Mouse (Mus musculus) CH12.LX (cell line): ENCODE measurements at regions not wholly inside any gene's neighbourhood (a gene's known extent, or its start where the extent isn't known, plus 50 kb on each side); places are given as distances from the start of the nearest gene placed in this dataset.

Experiments used
- DNase-seq: peaks from one replicate; pipeline ENCODE4 v3.0.0-alpha.2; 2013; ENCODE audit errors: extremely low read depth
- H3K27ac ChIP-seq: 2 replicates; pipeline ENCODE4 v1.5.1; 2012; ENCODE audit warnings: low read depth, mild to moderate bottlenecking, control low read depth, moderate library complexity; ENCODE audit not compliant: insufficient read depth
- H3K27me3 ChIP-seq: replicated peaks from 2 replicates; pipeline ENCODE3; 2012; ENCODE audit warnings: inconsistent platforms
- H3K36me3 ChIP-seq, 2 experiments: replicated peaks in 1 of 2; 2 replicates each; pipeline versions ENCODE3 to v1.6.1; 2012; ENCODE audit warnings: inconsistent platforms in 1 of 2, low read length in 1 of 2, mild to moderate bottlenecking in 1 of 2, mixed read lengths in 1 of 2, moderate library complexity in 1 of 2; ENCODE audit not compliant: control insufficient read depth in 1 of 2, insufficient read depth in 1 of 2
- H3K4me1 ChIP-seq, 2 experiments: 2 replicates each; pipeline ENCODE4 v1.6.1; 2012; ENCODE audit warnings: inconsistent platforms in 1 of 2, moderate library complexity in 1 of 2; ENCODE audit not compliant: insufficient read depth in 2 of 2, control insufficient read depth in 1 of 2
- H3K4me2 ChIP-seq: 2 replicates; pipeline ENCODE4 v1.6.1; 2012; ENCODE audit warnings: low read depth, mild to moderate bottlenecking, control low read depth; ENCODE audit not compliant: poor library complexity, insufficient read depth, severe bottlenecking
- H3K4me3 ChIP-seq, 3 experiments: fragments of 150-350 bp in 1 of 3; sonication (generic) in 1 of 3; replicated peaks in 1 of 3; 2 replicates each; pipeline versions ENCODE3 to v1.5.1; 2011 to 2012; ENCODE audit warnings: low read depth in 2 of 3, low read length in 2 of 3, mild to moderate bottlenecking in 2 of 3, moderate library complexity in 2 of 3, control low read depth in 1 of 3, improper control_type of control experiment in 1 of 3, inconsistent platforms in 1 of 3, mixed read lengths in 1 of 3; ENCODE audit not compliant: poor library complexity in 1 of 3
- H3K79me2 ChIP-seq: replicated peaks from 2 replicates; pipeline ENCODE4 v1.6.1; 2012; ENCODE audit warnings: mild to moderate bottlenecking, moderate library complexity; ENCODE audit not compliant: control insufficient read depth, poor library complexity, insufficient read depth, severe bottlenecking; ENCODE audit errors: extremely low read depth
- H3K9ac ChIP-seq: 2 replicates; pipeline ENCODE4 v1.6.1; 2012; ENCODE audit warnings: low read depth, mild to moderate bottlenecking, control low read depth, moderate library complexity; ENCODE audit not compliant: insufficient read depth
- H3K9me3 ChIP-seq: replicated peaks from 2 replicates; pipeline ENCODE3; 2012; ENCODE audit warnings: low read length, inconsistent platforms, mixed read lengths
- BHLHE40 ChIP-seq: IDR thresholded peaks from 2 replicates; pipeline ENCODE4 v1.6.1; 2011; ENCODE audit warnings: mild to moderate bottlenecking, low read depth, low read length, improper control_type of control experiment
- CTCF ChIP-seq, 2 experiments: IDR thresholded peaks in 1 of 2; conservative IDR thresholded peaks in 1 of 2; 2 replicates each; pipeline ENCODE4 v1.5.1; 2011 to 2012; ENCODE audit warnings: low read depth in 2 of 2, low read length in 2 of 2, improper control_type of control experiment in 1 of 2, inconsistent platforms in 1 of 2, mild to moderate bottlenecking in 1 of 2, moderate library complexity in 1 of 2
- ELF1 ChIP-seq: IDR thresholded peaks from 2 replicates; pipeline ENCODE4 v1.6.1; 2014; ENCODE audit warnings: low read depth, mild to moderate bottlenecking, inconsistent platforms, low read length, improper control_type of control experiment
- EP300 ChIP-seq: IDR thresholded peaks from 2 replicates; pipeline ENCODE4 v1.6.1; 2011; ENCODE audit warnings: low read length, improper control_type of control experiment
- ETS1 ChIP-seq: conservative IDR thresholded peaks from 2 replicates; pipeline ENCODE4 v1.6.1; 2012; ENCODE audit warnings: low read depth, mild to moderate bottlenecking, inconsistent platforms, low read length, improper control_type of control experiment, moderate library complexity
- HCFC1 ChIP-seq: IDR thresholded peaks from 2 replicates; pipeline ENCODE4 v1.6.1; 2012; ENCODE audit warnings: low read depth, mild to moderate bottlenecking, inconsistent platforms, low read length, improper control_type of control experiment
- IRF4 ChIP-seq: IDR thresholded peaks from 2 replicates; pipeline ENCODE4 v1.6.1; 2014; ENCODE audit warnings: low read depth, mild to moderate bottlenecking, inconsistent platforms, low read length, improper control_type of control experiment
- JUN ChIP-seq: IDR thresholded peaks from 2 replicates; pipeline ENCODE4 v1.6.1; 2011; ENCODE audit warnings: low read depth, mild to moderate bottlenecking, low read length, improper control_type of control experiment, moderate library complexity; ENCODE audit not compliant: insufficient read depth
- MAX ChIP-seq: IDR thresholded peaks from 2 replicates; pipeline ENCODE4 v1.6.1; 2011; ENCODE audit warnings: low read length, improper control_type of control experiment
- MAZ ChIP-seq: IDR thresholded peaks from 2 replicates; pipeline ENCODE4 v1.6.1; 2012; ENCODE audit warnings: low read depth, mild to moderate bottlenecking, inconsistent platforms, low read length, improper control_type of control experiment, moderate library complexity
- PAX5 ChIP-seq: IDR thresholded peaks from 2 replicates; pipeline ENCODE4 v1.6.1; 2012; ENCODE audit warnings: low read length, inconsistent platforms, mixed read lengths
- POLR2A ChIP-seq: IDR thresholded peaks from 2 replicates; pipeline ENCODE4 v1.6.1; 2011; ENCODE audit warnings: low read depth, mild to moderate bottlenecking, improper control_type of control experiment, low read length
- POLR2AphosphoS2 ChIP-seq: IDR thresholded peaks from 2 replicates; pipeline ENCODE4 v1.6.1; 2011; ENCODE audit warnings: low read depth, low read length, improper control_type of control experiment
- RAD21 ChIP-seq: IDR thresholded peaks from 2 replicates; pipeline ENCODE4 v1.6.1; 2011; ENCODE audit warnings: low read depth, mild to moderate bottlenecking, low read length, improper control_type of control experiment, moderate library complexity
- RCOR1 ChIP-seq: conservative IDR thresholded peaks from 2 replicates; pipeline ENCODE4 v1.6.1; 2012; ENCODE audit warnings: low read depth, mild to moderate bottlenecking, inconsistent platforms, low read length, improper control_type of control experiment
- SIN3A ChIP-seq: IDR thresholded peaks from 2 replicates; pipeline ENCODE4 v1.6.1; 2012; ENCODE audit warnings: low read length, improper control_type of control experiment, inconsistent platforms
- SMC3 ChIP-seq: IDR thresholded peaks from 2 replicates; pipeline ENCODE4 v1.6.1; 2011; ENCODE audit warnings: low read depth, low read length, improper control_type of control experiment
- TBP ChIP-seq: conservative IDR thresholded peaks from 2 replicates; pipeline ENCODE4 v1.6.1; 2011; ENCODE audit warnings: low read depth, low read length, improper control_type of control experiment
- UBTF ChIP-seq: IDR thresholded peaks from 2 replicates; pipeline ENCODE4 v1.6.1; 2012; ENCODE audit warnings: low read depth, mild to moderate bottlenecking, inconsistent platforms, low read length, improper control_type of control experiment, moderate library complexity
- USF1 ChIP-seq: IDR thresholded peaks from 2 replicates; pipeline ENCODE4 v1.6.1; 2014; ENCODE audit warnings: low read depth, mild to moderate bottlenecking, inconsistent platforms, low read length, improper control_type of control experiment
- USF2 ChIP-seq: conservative IDR thresholded peaks from 2 replicates; pipeline ENCODE4 v1.6.1; 2011; ENCODE audit warnings: low read depth, low read length, improper control_type of control experiment
- ZC3H11A ChIP-seq: IDR thresholded peaks from 2 replicates; pipeline ENCODE4 v1.6.1; 2012; ENCODE audit warnings: low read depth, mild to moderate bottlenecking, inconsistent platforms, low read length, improper control_type of control experiment
- ZMIZ1 ChIP-seq: IDR thresholded peaks from 2 replicates; pipeline ENCODE4 v1.6.1; 2012; ENCODE audit warnings: low read depth, mild to moderate bottlenecking, inconsistent platforms, low read length, improper control_type of control experiment
- dilution Hi-C: fragments of 300-500 bp; cut with MboI; formaldehyde crosslinking; loops from 2 replicates; pipeline ENCODE4 v1.14.3; 2020; ENCODE audit warnings: low sequenced_read_pairs; ENCODE audit not compliant: extremely low pct_unique_long_range_greater_than_20kb, extremely low pct_ligation_motif_present
- in situ Hi-C: fragments of 300-500 bp; cut with MboI; formaldehyde crosslinking; loops from 3 replicates; pipeline ENCODE4 v1.14.3; 2019; ENCODE audit warnings: low sequenced_read_pairs, low pct_ligation_motif_present, low pct_unique_long_range_greater_than_20kb, mixed read lengths

DNA sequence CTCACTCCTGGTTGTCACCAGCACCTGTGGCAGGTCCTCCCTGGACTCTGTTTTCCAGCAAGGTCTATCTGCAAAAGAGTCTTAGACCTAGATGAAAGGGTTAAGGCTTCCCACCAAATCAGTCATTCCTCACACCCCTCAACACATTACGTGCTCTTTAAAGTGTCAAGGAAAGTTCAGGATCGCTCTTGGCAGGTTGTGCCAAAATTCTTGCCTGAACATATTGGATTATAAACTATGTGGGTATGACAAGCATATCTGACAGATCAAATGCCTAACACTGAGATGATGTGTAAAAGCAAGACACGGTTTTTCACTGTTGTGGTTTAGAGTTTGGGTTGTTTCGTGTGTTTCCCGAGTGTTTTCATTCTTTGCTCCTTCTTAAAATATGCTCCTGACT lies 193.0 kb upstream of the Six2 start:
- no peaks in the 10 kb centered on the region for H3K9me3 ChIP-seq
- dilution Hi-C loops (no loop called here), in situ Hi-C loops (loop anchor here (10.0 to 25.0 kb wide), 2 partner anchors 216 to 556 kb away; no protein-coding TSS in a partner anchor)
- no peak for DNase-seq
- H3K4me2 ChIP-seq: no peak overlapping the region
- H3K27ac ChIP-seq: no peak overlapping the region
- no peaks in the 10 kb centered on the region for H3K36me3 ChIP-seq
- no peak for TF ChIP-seq IRF4
- no peak for TF ChIP-seq USF2
- no peak for TF ChIP-seq RAD21
- TF ChIP-seq ELF1: no peak
- no peak for TF ChIP-seq MAX
- TF ChIP-seq JUN: no peak
- TF ChIP-seq POLR2AphosphoS2: no peak
- no peak for TF ChIP-seq PAX5
- TF ChIP-seq USF1: no peak
- TF ChIP-seq POLR2A: no peak
- TF ChIP-seq ETS1: no peak
- TF ChIP-seq BHLHE40: no peak
- no peak for TF ChIP-seq HCFC1
- TF ChIP-seq RCOR1: no peak
- TF ChIP-seq SIN3A: no peak
- TF ChIP-seq MAZ: no peak
- TF ChIP-seq, all 38 proteins: peak for 0
- Histone ChIP-seq H3K9ac (no peak overlapping the region), H3K79me2 (no peaks in the 10 kb centered on the region), H3K4me3 (no peak overlapping the region), H3K27me3 (no peaks in the 10 kb centered on the region), H3K4me1 (peaks cover 13 to 46% of the 10 kb centered on the region in 2 experiments)

DNA sequence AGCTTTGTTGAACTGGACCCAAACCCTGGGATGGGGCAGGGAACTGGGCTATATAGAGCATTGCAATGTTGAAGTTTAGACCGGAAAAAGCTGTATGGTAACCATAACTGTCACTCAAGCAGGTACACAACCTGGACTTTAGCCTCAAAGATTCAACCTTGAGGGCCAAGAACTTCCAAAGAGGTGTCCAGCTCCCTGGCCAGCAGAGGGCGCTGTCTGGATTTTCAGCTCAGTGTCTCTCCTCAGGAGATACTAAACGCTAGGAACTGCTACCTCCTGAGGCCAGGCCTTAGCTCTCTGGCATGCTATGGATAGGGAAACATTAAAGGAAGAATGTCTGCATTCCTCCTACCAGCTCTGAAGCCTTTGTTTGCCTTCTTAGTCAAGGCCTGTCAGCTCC lies 189.4 kb upstream of the Six2 start:
- no peak for TF ChIP-seq ZMIZ1
- no peak for TF ChIP-seq TBP
- no peak for TF ChIP-seq EP300
- peak; percentile 97 for TF ChIP-seq SMC3
- peak; percentile 78 for TF ChIP-seq RAD21
- TF ChIP-seq CTCF (conservative IDR thresholded peaks at IDR 0.05 in 1 of 2, IDR thresholded peaks at IDR 0.05 in 1 of 2; ENCODE audit: low read depth in 2 of 2, low read length in 2 of 2): peak; percentile 85 to 87
- TF ChIP-seq RCOR1: no peak
- TF ChIP-seq UBTF: no peak
- TF ChIP-seq ZC3H11A: peak; percentile 40; the same call in 1 of the 2 replicates
- H3K27ac ChIP-seq: peak overlapping the region; percentile 1; the same call in 1 of the 2 replicates
- no peaks in the 10 kb centered on the region for H3K79me2 ChIP-seq
- H3K4me3 ChIP-seq: no peak overlapping the region
- no peaks in the 10 kb centered on the region for H3K27me3 ChIP-seq
- H3K36me3 ChIP-seq: no peaks in the 10 kb centered on the region
- H3K9ac ChIP-seq: no peak overlapping the region
- H3K9me3 ChIP-seq: no peaks in the 10 kb centered on the region
- dilution Hi-C loops: no loop called here
- in situ Hi-C loops: loop anchor here (25.0 kb wide), 1 partner anchor 560 kb away; no protein-coding TSS in a partner anchor
- peak; percentile 71 for DNase-seq
- no peak overlapping the region for H3K4me2 ChIP-seq
- peaks cover 6 to 31% of the 10 kb centered on the region in 2 experiments for H3K4me1 ChIP-seq
